Mouse (Mus musculus): ENCODE measurements at regions not wholly inside any gene's neighbourhood (a gene's known extent, or its start where the extent isn't known, plus 50 kb on each side); places are given as distances from the start of the nearest gene placed in this dataset.

DNA sequence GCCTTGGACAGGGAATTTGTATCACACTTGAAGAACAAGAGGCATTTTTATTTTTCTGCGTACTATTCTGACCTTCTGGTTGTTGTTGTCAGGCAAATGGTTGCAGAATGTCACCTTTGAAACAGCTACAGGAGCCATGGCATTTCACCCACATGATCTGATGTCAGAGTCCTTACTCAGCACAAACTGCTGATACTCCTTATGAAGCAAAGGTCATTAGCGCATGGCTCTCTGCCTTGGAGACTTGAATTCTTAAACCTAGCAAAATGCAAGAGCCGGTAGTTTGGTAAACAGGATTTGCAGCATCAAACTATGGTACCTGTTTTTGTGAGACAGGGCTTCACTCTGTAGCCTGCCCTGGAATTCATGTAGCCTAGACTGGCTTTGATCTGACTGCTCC is 127.3 kb upstream of the Tut7 start:
- no peak for ATAC-seq (ENCODE audit: insufficient read depth)
- H3K9ac ChIP-seq: no peak overlapping the region
- H3K36me3 ChIP-seq (replicated peaks): no peaks in the 10 kb centered on the region
- H3K4me1 ChIP-seq (replicated peaks): no peaks in the 10 kb centered on the region
- H3K27me3 ChIP-seq: peaks cover 5% of the 10 kb centered on the region; the same call in 1 of the 2 replicates
- no peak overlapping the region for H3K27ac ChIP-seq (replicated peaks)
- WGBS (ENCODE audit: insufficient replicate concordance): 65% methylated on average over 3 of the region's 3 CpGs
- no peak overlapping the region for H3K4me3 ChIP-seq (replicated peaks)
- no peak overlapping the region for H3K4me2 ChIP-seq
- no peaks in the 10 kb centered on the region for H3K9me3 ChIP-seq (replicated peaks)

DNA sequence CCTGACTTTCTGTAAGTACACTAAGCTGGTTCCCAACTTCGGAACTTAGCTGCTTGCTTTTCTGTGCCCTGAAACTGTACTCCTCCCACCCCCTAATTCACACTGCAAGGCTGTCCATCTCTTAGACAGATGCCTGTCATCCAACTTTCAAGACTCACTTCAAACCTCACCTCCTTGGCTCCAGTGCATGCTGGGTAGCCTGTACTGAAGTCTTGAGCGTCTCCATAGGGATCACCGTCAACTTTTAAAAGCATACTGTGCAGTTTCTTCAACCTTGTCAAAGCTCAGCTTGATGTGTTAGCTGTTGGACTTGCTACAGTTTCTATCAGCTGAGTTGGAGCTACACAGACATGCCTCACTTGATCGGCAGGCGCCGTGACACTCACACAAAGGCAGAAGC is 126.5 kb upstream of the Tut7 start:
- WGBS (ENCODE audit: insufficient replicate concordance): 75% methylated on average over 6 of the region's 6 CpGs
- H3K27ac ChIP-seq (replicated peaks): no peak overlapping the region
- no peaks in the 10 kb centered on the region for H3K36me3 ChIP-seq (replicated peaks)
- no peaks in the 10 kb centered on the region for H3K9me3 ChIP-seq (replicated peaks)
- peaks cover 5% of the 10 kb centered on the region; the same call in 1 of the 2 replicates for H3K27me3 ChIP-seq
- H3K4me1 ChIP-seq (replicated peaks): no peaks in the 10 kb centered on the region
- no peak overlapping the region for H3K9ac ChIP-seq
- ATAC-seq (ENCODE audit: insufficient read depth): no peak
- H3K4me3 ChIP-seq (replicated peaks): no peak overlapping the region
- no peak overlapping the region for H3K4me2 ChIP-seq

DNA sequence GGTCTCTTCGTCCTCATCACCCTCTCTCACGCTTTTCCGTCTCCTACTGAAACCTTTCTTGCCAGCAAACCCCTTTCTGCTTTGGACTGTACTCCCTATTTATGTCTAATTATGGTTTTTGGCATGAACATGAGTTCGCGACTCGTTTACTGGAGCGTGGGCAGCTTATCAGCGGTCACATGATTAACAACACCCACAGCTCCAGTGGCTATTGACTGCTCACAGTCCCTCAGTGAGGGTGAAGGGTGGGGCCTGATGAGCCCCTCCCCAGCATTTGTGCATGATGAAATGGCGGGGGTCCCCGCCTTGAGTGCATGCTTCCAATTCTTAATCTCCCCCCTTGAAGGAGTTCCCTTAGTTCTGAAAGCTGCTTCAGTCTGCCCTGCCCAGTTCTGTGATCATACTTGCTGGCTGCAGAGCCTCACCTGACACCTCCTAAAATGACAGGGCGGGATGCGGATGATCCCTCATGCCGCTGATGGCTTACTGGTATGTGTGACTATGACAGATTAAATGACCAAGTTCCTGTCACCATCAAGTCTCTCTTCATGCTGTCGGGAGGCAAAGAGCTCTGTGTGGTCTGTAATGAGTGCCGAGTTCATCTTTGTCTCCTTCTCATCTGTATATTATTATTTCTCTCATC is 125.7 kb upstream of the Tut7 start:
- WGBS (ENCODE audit: insufficient replicate concordance): 68% methylated on average over 15 of the region's 15 CpGs

DNA sequence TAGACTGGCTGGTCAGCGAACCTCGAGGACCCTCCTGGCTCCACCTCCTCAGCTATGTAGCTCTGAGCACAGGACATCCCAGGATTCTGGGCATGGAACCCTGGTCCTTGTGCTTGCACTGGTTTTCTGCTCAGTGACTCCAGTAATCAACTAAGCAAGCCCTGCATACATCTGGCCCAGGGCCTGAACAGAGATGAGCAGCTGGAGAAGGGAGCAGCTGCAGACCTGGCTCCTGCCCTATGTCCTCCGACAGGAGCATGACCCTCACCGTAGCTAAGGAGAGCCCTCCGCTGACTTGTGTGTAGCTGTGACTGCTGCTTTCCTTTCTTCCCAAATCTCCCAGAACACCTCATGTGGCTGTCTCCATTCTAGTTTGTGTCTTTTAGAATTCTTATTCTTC is 124.5 kb upstream of the Tut7 start:
- Histone ChIP-seq H3K4me3 (replicated peaks) (no peak overlapping the region), H3K27me3 (peaks cover 5% of the 10 kb centered on the region; the same call in 1 of the 2 replicates), H3K4me1 (replicated peaks) (no peaks in the 10 kb centered on the region), H3K36me3 (replicated peaks) (no peaks in the 10 kb centered on the region), H3K4me2 (no peak overlapping the region), H3K27ac (replicated peaks) (no peak overlapping the region), H3K9me3 (replicated peaks) (no peaks in the 10 kb centered on the region), H3K9ac (no peak overlapping the region)
- WGBS (ENCODE audit: insufficient replicate concordance): 73% methylated on average over 5 of the region's 5 CpGs
- ATAC-seq (ENCODE audit: insufficient read depth): no peak

More for the DNA sequence above, 125.7 kb upstream of the Tut7 start:
- Histone ChIP-seq H3K4me2 (no peak overlapping the region), H3K36me3 (replicated peaks) (no peaks in the 10 kb centered on the region), H3K4me1 (replicated peaks) (no peaks in the 10 kb centered on the region), H3K4me3 (replicated peaks) (no peak overlapping the region), H3K9ac (no peak overlapping the region), H3K27ac (replicated peaks) (no peak overlapping the region), H3K27me3 (peaks cover 5% of the 10 kb centered on the region; the same call in 1 of the 2 replicates), H3K9me3 (replicated peaks) (no peaks in the 10 kb centered on the region)
- ATAC-seq (ENCODE audit: insufficient read depth): no peak

DNA sequence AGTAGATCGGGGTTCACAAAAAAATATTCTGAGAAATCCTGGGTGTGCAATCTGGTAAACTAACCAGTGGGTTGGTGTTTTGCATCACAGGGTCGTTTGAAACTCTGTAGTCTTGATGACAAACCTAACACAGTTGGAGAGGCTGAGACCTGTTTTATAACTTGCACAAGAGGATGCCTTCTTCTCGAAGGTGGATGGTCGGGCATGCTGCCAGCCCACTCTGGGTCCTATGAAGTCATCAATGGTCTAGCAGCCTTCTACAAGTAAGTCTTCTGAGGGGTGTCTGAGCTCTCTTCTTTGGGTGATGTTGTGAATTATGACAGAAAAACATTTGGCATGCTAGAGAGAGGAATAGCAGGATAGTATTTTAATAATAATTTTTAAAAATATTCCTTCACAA is 123.6 kb upstream of the Tut7 start:
- no peaks in the 10 kb centered on the region for H3K36me3 ChIP-seq (replicated peaks)
- no peak overlapping the region for H3K4me2 ChIP-seq
- H3K9ac ChIP-seq: no peak overlapping the region
- H3K4me1 ChIP-seq (replicated peaks): no peaks in the 10 kb centered on the region
- WGBS (ENCODE audit: insufficient replicate concordance): 41% methylated on average over 4 of the region's 4 CpGs
- no peak for ATAC-seq (ENCODE audit: insufficient read depth)
- H3K27ac ChIP-seq (replicated peaks): no peak overlapping the region
- H3K9me3 ChIP-seq (replicated peaks): no peaks in the 10 kb centered on the region
- H3K4me3 ChIP-seq (replicated peaks): no peak overlapping the region
- H3K27me3 ChIP-seq: peaks cover 11% of the 10 kb centered on the region

DNA sequence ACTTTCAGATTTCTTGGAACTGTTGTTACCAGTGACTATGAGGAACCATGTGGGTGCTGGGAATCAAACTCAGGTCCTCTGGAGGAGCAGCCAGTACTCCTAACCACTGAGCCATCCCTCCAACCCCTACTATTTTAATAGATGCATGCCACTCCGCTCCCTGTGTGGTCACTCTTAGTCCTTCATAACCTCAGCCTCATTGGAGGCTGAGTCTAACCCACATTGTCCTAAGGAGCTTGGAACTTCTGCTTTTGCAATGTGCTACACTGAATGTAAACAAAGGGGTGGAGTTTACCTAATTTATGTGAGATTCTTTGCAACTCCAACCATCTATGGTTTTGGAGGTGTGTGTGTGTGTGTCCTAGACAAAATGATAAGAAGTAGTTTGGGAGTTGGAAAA is 122.7 kb upstream of the Tut7 start:
- Histone ChIP-seq H3K27ac (replicated peaks) (no peak overlapping the region), H3K4me1 (replicated peaks) (no peaks in the 10 kb centered on the region), H3K27me3 (peaks cover 18% of the 10 kb centered on the region), H3K9ac (no peak overlapping the region), H3K4me2 (no peak overlapping the region), H3K9me3 (replicated peaks) (no peaks in the 10 kb centered on the region), H3K36me3 (replicated peaks) (no peaks in the 10 kb centered on the region), H3K4me3 (replicated peaks) (no peak overlapping the region)
- 54% methylated on average over 1 of the region's 1 CpGs for WGBS (ENCODE audit: insufficient replicate concordance)
- no peak for ATAC-seq (ENCODE audit: insufficient read depth)

DNA sequence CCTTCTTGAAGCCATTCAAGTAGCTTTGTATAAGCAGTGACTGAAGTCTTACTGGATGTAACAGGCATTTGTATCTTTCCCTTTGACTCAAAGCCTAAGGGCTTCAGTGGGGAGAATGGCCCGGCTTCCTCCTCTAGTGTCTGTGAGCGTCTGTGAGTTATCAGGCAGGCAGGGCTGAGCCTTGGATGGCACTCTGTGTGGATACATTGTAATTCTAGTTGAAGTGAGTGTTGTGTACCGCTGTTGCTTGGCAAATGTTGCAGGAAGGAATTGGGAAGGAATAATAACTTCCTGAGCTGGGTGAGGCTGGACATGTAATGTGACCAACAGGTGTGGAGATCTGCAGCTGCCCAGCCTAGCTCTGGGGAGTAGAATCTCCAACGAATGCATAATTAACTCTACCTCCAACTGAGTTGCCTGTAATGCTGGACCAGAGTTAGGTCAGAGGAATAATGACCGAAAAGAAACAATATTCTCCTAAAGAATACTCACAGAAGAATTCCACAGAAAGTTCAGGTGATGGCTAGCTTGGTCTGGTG is 120.7 kb upstream of the Tut7 start:
- no peak for ATAC-seq (ENCODE audit: insufficient read depth)

DNA sequence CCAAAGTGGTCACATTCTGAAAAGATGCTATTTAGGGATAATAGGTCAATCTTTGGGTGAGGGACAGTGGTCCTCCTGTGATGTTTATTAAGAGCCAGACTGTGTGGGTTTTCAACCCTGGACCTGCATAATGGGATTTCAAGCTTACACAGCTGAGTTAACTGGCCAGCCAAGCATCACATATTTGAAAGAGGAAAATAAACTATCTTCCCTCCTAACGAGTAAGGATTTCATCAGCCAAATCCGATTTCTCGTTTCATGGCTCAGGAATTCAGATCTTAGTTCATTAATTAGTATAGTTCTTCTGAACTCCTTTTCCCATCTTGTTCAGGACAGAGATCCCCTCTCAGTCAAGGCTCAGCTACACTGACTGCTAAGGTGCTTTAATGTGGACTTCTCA is 120.1 kb upstream of the Tut7 start:
- H3K4me2 ChIP-seq: no peak overlapping the region
- no peaks in the 10 kb centered on the region for H3K9me3 ChIP-seq (replicated peaks)
- no peak overlapping the region for H3K4me3 ChIP-seq (replicated peaks)
- no peak for ATAC-seq (ENCODE audit: insufficient read depth)
- no peaks in the 10 kb centered on the region for H3K36me3 ChIP-seq (replicated peaks)
- peaks cover 33% of the 10 kb centered on the region for H3K27me3 ChIP-seq
- H3K4me1 ChIP-seq (replicated peaks): no peaks in the 10 kb centered on the region
- H3K27ac ChIP-seq (replicated peaks): no peak overlapping the region
- H3K9ac ChIP-seq: no peak overlapping the region
- 63% methylated on average over 3 of the region's 3 CpGs for WGBS (ENCODE audit: insufficient replicate concordance)

More for the DNA sequence above, 120.7 kb upstream of the Tut7 start:
- Histone ChIP-seq H3K4me3 (replicated peaks) (no peak overlapping the region), H3K4me2 (no peak overlapping the region), H3K4me1 (replicated peaks) (no peaks in the 10 kb centered on the region), H3K27me3 (peaks cover 26% of the 10 kb centered on the region), H3K27ac (replicated peaks) (no peak overlapping the region), H3K9ac (no peak overlapping the region), H3K36me3 (replicated peaks) (no peaks in the 10 kb centered on the region), H3K9me3 (replicated peaks) (no peaks in the 10 kb centered on the region)
- 44% methylated on average over 5 of the region's 5 CpGs for WGBS (ENCODE audit: insufficient replicate concordance)

DNA sequence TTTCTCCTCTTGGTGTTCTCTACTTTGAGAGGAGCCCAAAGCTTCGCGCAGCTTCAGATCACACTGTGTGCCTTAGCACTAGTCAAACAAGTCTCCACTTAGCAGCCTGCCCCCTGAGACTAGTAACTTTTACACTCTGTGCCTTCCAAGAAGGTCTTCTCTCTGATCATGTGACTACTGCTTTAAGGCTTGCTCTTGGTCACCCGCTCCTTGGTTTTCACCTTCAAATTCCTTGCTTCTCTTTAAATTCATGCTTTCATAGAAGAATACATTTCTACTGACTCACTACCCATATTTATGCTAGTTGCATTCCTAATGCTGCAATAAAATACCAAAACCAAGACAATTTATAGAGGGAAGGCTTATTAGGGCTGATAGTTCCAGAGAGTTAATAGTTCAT is 118.6 kb upstream of the Tut7 start:
- Histone ChIP-seq H3K4me3 (replicated peaks) (no peak overlapping the region), H3K36me3 (replicated peaks) (no peaks in the 10 kb centered on the region), H3K4me2 (no peak overlapping the region), H3K4me1 (replicated peaks) (no peaks in the 10 kb centered on the region), H3K9ac (no peak overlapping the region), H3K27ac (replicated peaks) (no peak overlapping the region), H3K9me3 (replicated peaks) (no peaks in the 10 kb centered on the region), H3K27me3 (peaks cover 35% of the 10 kb centered on the region)
- 57% methylated on average over 3 of the region's 3 CpGs for WGBS (ENCODE audit: insufficient replicate concordance)
- ATAC-seq (ENCODE audit: insufficient read depth): no peak

DNA sequence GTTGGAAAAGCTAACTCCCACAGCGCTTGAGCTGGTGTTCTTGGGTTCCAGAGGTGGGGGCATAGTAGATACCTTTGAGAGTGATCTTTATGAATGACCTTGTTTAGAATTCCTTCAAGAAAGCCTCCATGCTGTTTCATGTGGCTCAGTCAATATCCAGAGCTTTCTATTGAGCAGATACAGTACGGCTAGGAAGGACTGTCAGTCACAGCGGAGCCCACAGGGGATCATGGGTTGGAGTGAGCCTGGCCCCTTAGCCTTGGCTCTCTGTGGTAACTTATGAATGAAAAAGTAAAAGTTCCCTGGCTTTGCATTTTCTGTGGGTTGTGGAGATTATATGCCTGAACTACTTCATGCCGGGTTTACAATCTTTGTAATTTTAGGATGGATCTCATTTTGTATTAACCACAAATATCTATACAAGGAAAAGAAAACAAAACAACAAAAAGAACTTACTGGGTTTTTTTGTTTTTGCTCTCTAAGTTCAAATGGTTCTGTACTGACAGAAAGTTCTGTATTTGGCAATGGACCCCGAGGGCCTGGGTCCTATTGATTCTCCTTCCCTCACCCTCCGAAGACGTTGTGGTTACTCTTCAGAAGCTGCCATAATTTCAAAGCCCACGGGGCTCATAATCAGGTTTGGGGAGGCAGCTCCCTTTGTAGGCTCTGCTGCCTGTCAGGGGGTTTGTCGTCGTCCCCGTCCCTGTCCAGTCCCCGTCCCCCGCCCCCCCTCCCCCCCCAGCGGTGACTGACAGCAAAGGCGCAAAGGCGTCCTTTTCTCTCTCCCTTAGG is 117.7 kb upstream of the Tut7 start:
- no peak overlapping the region for H3K4me2 ChIP-seq
- ATAC-seq (ENCODE audit: insufficient read depth): no peak
- no peak overlapping the region for H3K9ac ChIP-seq
- H3K4me1 ChIP-seq (replicated peaks): no peaks in the 10 kb centered on the region
- H3K9me3 ChIP-seq (replicated peaks): no peaks in the 10 kb centered on the region
- no peaks in the 10 kb centered on the region for H3K36me3 ChIP-seq (replicated peaks)
- 22% methylated on average over 16 of the region's 16 CpGs for WGBS (ENCODE audit: insufficient replicate concordance)
- H3K27ac ChIP-seq (replicated peaks): no peak overlapping the region
- H3K27me3 ChIP-seq: peaks cover 35% of the 10 kb centered on the region
- no peak overlapping the region for H3K4me3 ChIP-seq (replicated peaks)

DNA sequence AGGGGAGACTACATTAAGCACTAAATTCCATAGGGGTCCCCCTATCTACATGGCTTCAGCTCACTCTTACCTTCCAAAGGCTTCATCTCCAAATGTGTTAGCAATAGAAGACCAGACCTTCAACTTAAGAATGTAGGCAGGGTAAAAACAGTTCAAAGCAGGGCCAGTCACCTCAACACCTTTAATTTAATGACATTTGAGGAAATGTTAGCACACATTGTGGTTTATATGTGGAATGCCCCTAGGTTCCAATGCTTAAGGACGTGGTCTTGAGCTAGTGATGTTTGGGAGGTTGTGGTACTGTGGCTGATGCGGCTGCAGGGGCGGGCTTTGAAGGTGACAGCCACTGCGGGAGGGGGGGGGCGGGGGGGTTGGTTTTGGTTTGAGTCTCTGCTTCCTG is 116.9 kb upstream of the Tut7 start:
- Histone ChIP-seq H3K4me1 (replicated peaks) (no peaks in the 10 kb centered on the region), H3K9ac (no peak overlapping the region), H3K9me3 (replicated peaks) (no peaks in the 10 kb centered on the region), H3K4me3 (replicated peaks) (no peak overlapping the region), H3K4me2 (no peak overlapping the region), H3K27ac (replicated peaks) (no peak overlapping the region), H3K27me3 (peaks cover 35% of the 10 kb centered on the region), H3K36me3 (replicated peaks) (no peaks in the 10 kb centered on the region)
- 34% methylated on average over 5 of the region's 5 CpGs for WGBS (ENCODE audit: insufficient replicate concordance)
- ATAC-seq (ENCODE audit: insufficient read depth): no peak
